Mouse (Mus musculus) kidney, embryonic 14.5 days (tissue): ENCODE data around the gene Arhgef12. TPM values are rescaled to one million over a fixed set of nuclear protein-coding genes. Genes with fewer than 3 reads are reported as not detected.

Experiments used
- ATAC-seq: fragments of 200-750 bp; cut with Nextera tagmentation; 2 replicates; pipeline ENCODE4 v1.8.0; 2017; ENCODE audit warnings: moderate number of reproducible peaks, mild to moderate bottlenecking, moderate TSS enrichment, moderate library complexity; ENCODE audit not compliant: low FRiP score, low TSS enrichment
- H3K27ac ChIP-seq: fragments of 300-500 bp; sonication (generic); 2 replicates; pipeline ENCODE4 v1.5.1; 2014; ENCODE audit warnings: low read depth, mild to moderate bottlenecking, low read length, moderate library complexity, mixed read lengths
- H3K27me3 ChIP-seq: fragments of 300-500 bp; sonication (generic); 2 replicates; pipeline ENCODE4 v1.6.1; 2014; ENCODE audit warnings: mild to moderate bottlenecking, low read length; ENCODE audit not compliant: control insufficient read depth, insufficient read depth
- H3K36me3 ChIP-seq: fragments of 300-500 bp; sonication (generic); 2 replicates; pipeline ENCODE4 v1.6.1; 2014; ENCODE audit warnings: low read length, mixed read lengths; ENCODE audit not compliant: control insufficient read depth, insufficient read depth
- H3K4me1 ChIP-seq: fragments of 300-500 bp; sonication (generic); 2 replicates; pipeline ENCODE4 v1.6.1; 2014; ENCODE audit warnings: low read length, mixed read lengths; ENCODE audit not compliant: control insufficient read depth, insufficient read depth
- H3K4me2 ChIP-seq: fragments of 300-500 bp; sonication (generic); replicated peaks from 2 replicates; pipeline ENCODE4 v1.6.1; 2014; ENCODE audit warnings: low read depth, mild to moderate bottlenecking, low read length
- H3K4me3 ChIP-seq: fragments of 300-500 bp; sonication (generic); 2 replicates; pipeline ENCODE4 v1.5.1; 2014; ENCODE audit warnings: mild to moderate bottlenecking, low read length
- H3K9ac ChIP-seq: fragments of 300-500 bp; sonication (generic); 2 replicates; pipeline ENCODE4 v1.6.1; 2014; ENCODE audit warnings: low read depth, mild to moderate bottlenecking, low read length, moderate library complexity
- H3K9me3 ChIP-seq: fragments of 300-500 bp; sonication (generic); 2 replicates; pipeline ENCODE4 v1.6.1; 2016; ENCODE audit warnings: low read length; ENCODE audit not compliant: control insufficient read depth
- WGBS: fragments of 180-500 bp; shearing (Covaris S2); extraction: QIAGEN DNeasy Blood & Tissue Kit; methylation state at CpG from one replicate; pipeline ENCODE4 v1.1.7; 2014; 5-methylcytosine and 5-hydroxymethylcytosine counted together
- polyA plus RNA-seq: library from polyadenylated mRNA; unstranded; fragments of >200 nt; fragmentation: Nextera tagmentation; extraction: Ambion mirVana; gene quantifications from 2 replicates; pipeline ENCODE4 v1.2.1, GENCODE M21; 2014

Gene Arhgef12
- polyA plus RNA-seq, 1 experiment from 2014 or later = 29.1 TPM

DNA sequence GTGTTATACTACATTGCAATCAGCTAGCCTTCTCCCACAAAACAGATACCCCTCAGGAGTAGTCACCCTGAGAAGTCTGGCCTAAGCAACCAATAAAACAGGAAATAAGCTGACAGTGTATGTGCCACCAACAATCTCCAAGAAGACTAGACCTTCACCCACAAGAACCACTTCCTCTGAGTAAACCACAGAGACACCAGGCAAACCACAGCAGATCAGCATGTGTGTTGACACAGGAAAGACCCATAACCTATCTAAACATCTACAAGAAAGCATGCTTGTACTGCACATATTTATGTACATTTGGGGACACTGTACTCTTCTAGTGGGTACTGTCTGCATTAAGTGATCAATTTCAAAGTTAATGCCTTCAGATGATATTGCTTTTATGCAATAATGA, 10.7 kb downstream of the Arhgef12 start:
- ATAC-seq = no peak
- H3K27ac ChIP-seq = no peak overlapping the region
- no peaks in the 10 kb centered on the region for H3K27me3 ChIP-seq
- H3K9me3 ChIP-seq = no peaks in the 10 kb centered on the region
- peaks cover 15% of the 10 kb centered on the region; the same call in 1 of the 2 replicates for H3K4me1 ChIP-seq
- no peak overlapping the region for H3K4me3 ChIP-seq
- H3K9ac ChIP-seq = no peak overlapping the region
- H3K4me2 ChIP-seq = no peak overlapping the region
- no peaks in the 10 kb centered on the region for H3K36me3 ChIP-seq

DNA sequence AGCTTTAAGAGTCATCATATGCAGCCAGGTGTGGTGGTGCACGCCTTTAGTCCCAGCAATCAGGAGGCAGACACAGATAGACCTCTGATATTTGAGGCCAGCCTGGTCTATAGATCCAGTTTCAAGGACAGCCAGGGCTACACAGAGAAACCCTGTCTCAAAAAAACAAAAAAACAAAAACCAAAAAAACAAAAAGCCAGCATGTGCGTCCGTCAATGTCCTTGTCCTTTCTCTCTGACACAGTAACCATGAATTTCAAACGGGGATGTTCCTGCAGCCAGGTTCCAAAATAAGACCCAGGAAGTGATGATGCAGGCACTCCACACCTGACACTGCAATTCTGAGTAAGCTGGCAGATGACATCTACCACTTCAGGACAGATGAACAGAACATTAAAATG, 12.2 kb downstream of the Arhgef12 start:
- no peak for ATAC-seq
- Histone ChIP-seq H3K9ac (no peak overlapping the region), H3K36me3 (no peaks in the 10 kb centered on the region), H3K4me3 (no peak overlapping the region), H3K27me3 (no peaks in the 10 kb centered on the region), H3K9me3 (no peaks in the 10 kb centered on the region), H3K27ac (no peak overlapping the region), H3K4me1 (peaks cover 15% of the 10 kb centered on the region; the same call in 1 of the 2 replicates), H3K4me2 (no peak overlapping the region)
- WGBS = 83% methylated on average over 4 of the region's 4 CpGs

DNA sequence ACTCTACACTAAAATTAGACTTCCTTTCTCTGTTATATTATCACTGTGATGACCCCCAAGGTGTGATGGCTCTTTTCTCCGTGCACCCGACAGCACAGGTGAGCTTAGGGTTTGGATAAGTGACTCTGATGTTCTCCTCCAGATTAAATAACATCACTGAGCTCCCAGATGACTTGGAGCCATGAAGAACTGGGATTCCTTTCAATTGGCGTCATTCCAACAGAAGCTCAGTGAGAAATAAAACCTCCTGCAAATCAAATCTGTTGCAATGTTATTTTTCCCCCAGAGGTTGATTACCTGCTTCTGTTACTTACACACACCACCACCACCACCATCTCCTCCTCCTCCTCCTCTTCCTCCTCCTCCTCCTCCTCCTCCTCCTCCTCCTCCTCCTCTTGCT, 13.2 kb downstream of the Arhgef12 start:
- 27% methylated on average over 3 of the region's 3 CpGs for WGBS
- Histone ChIP-seq H3K4me2 (no peak overlapping the region), H3K27ac (no peak overlapping the region), H3K4me3 (no peak overlapping the region), H3K9me3 (no peaks in the 10 kb centered on the region), H3K36me3 (no peaks in the 10 kb centered on the region), H3K9ac (no peak overlapping the region), H3K4me1 (peaks cover 15% of the 10 kb centered on the region; the same call in 1 of the 2 replicates), H3K27me3 (no peaks in the 10 kb centered on the region)
- no peak for ATAC-seq

DNA sequence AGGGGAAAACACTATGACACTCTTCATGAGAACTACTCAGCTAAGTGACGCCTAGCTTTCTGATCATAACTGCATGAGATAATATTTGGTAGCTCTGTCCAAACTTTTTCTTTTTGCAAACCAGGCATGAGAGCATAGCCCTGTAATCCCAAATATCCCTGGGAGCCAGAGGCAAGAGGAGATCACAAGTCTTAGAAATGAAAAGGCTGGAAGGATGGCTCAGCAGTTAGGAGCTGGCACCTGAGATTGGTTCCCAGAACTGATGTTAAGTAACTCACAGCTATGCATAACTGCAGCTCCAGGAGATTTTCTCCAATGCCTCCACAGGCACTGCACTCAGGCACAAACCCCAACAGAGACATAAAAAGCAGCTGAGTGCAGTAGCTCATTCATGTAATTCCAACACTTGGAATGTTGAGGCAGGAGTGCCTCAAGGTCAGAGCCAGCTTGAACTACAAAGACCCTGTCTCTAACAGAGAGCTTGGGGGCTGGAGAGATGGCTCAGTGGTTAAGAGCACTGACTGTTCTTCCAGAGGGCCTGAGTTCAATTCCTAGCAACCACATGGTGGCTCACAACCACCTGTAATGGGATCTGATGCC, 21.3 kb downstream of the Arhgef12 start:
- peaks cover 19% of the 10 kb centered on the region; the same call in 1 of the 2 replicates for H3K4me1 ChIP-seq
- H3K4me3 ChIP-seq = no peak overlapping the region
- no peak for ATAC-seq
- WGBS = 94% methylated on average over 1 of the region's 1 CpGs
- no peaks in the 10 kb centered on the region for H3K36me3 ChIP-seq
- H3K4me2 ChIP-seq = no peak overlapping the region
- no peak overlapping the region for H3K9ac ChIP-seq
- H3K27ac ChIP-seq = no peak overlapping the region
- no peaks in the 10 kb centered on the region for H3K27me3 ChIP-seq
- H3K9me3 ChIP-seq = no peaks in the 10 kb centered on the region

DNA sequence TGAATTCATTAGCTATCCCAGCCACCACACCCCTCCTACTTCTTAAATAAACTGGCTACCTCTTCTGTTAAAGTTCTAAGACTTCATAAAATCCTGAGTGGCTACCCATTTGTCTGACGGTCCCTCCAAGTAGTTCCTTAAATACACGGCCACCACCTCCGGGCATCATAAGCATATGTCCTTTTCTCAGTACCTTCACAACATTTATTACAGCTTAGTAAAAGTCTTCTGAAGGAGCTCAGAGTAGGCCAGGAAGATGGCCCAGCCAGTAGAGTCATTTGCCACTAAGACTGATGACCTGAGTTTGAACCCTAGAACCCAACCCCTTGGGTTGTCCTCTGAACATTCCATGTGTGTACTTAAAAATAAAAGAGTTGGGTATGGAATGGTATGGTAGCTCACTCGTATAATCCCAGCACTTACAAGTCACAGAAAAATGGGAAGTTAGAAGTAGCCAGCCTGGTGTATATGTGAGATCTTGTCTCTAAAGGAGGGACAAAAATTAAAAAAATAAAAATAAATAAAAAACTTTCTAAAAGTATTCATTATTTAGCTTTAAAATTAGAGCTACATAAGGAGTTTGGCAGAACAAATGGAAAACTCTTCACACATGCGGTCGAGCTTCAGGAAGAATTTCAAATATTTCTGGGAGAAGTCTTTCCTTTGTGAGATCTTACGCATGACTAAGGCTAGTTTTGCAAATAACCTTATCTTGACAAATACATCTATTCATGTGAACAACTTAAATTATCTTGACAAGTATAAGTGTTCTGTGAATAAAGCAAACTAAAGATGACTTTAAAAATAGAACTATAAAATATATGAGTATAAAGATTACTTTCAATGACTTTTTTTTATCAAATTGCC, 22.3 kb downstream of the Arhgef12 start:
- H3K4me2 ChIP-seq = no peak overlapping the region
- H3K27me3 ChIP-seq = no peaks in the 10 kb centered on the region

DNA sequence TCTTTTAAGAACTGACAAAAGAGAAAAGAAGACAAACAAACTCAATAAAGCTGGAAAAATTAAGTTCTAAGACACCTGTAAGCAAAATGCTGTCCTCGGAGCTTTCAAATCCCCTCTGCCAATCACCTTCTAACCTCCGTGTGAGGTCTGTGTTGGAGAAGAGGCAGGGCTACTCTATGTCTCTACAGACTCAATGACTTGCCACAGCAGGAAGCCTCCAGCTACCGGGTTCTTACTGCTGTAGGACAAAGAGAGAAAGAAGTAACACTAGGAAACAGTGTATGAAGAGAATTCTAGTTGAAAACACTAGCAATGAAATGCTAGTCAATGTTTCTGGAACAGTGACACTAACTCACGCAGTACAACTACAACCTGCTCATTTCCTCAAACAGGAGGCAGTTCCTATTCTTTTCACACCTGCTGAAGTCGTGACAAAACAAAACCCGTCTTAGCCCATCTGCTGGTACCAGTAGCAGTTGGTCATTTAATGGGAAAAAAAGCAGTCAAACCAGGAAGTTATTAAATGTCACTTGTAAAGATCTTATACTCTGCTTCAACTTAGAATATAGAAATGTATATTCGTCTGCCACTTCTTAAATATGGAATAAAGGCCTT, 23.5 kb downstream of the Arhgef12 start:
- Histone ChIP-seq H3K36me3 (no peaks in the 10 kb centered on the region), H3K27me3 (no peaks in the 10 kb centered on the region), H3K4me3 (no peak overlapping the region), H3K27ac (no peak overlapping the region), H3K4me2 (no peak overlapping the region), H3K9ac (no peak overlapping the region), H3K9me3 (no peaks in the 10 kb centered on the region), H3K4me1 (peaks cover 19% of the 10 kb centered on the region; the same call in 1 of the 2 replicates)
- ATAC-seq = no peak
- 51% methylated on average over 7 of the region's 7 CpGs for WGBS

More for the DNA sequence above, 22.3 kb downstream of the Arhgef12 start:
- no peak for ATAC-seq
- no peak overlapping the region for H3K27ac ChIP-seq
- peaks cover 19% of the 10 kb centered on the region; the same call in 1 of the 2 replicates for H3K4me1 ChIP-seq
- no peak overlapping the region for H3K4me3 ChIP-seq
- no peak overlapping the region for H3K9ac ChIP-seq
- WGBS = 73% methylated on average over 7 of the region's 7 CpGs
- no peaks in the 10 kb centered on the region for H3K9me3 ChIP-seq
- no peaks in the 10 kb centered on the region for H3K36me3 ChIP-seq

DNA sequence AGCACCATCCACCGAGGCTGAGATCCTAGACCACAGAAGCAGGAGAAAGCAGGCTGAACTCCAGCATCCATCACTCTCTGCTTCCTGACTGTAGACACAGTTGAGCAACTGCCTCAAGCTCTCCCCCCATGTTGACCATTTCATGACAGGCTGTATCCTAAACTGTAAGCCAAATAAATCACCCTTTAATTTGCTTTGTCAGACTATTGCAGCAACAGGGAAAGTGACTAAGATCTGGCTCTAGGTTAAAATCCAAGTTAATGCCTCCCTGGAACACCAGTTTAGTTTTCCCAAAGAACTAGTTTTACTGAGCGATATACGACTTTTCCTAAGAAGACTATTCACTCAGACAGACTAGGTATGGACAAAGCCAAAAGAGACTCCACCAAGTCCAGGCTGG, 28.3 kb downstream of the Arhgef12 start:
- Histone ChIP-seq H3K27ac (no peak overlapping the region), H3K4me2 (no peak overlapping the region), H3K4me3 (no peak overlapping the region), H3K9ac (no peak overlapping the region), H3K27me3 (no peaks in the 10 kb centered on the region), H3K4me1 (no peaks in the 10 kb centered on the region; the same call in 1 of the 2 replicates), H3K9me3 (no peaks in the 10 kb centered on the region), H3K36me3 (no peaks in the 10 kb centered on the region)
- no peak for ATAC-seq
- WGBS = 87% methylated on average over 3 of the region's 3 CpGs

DNA sequence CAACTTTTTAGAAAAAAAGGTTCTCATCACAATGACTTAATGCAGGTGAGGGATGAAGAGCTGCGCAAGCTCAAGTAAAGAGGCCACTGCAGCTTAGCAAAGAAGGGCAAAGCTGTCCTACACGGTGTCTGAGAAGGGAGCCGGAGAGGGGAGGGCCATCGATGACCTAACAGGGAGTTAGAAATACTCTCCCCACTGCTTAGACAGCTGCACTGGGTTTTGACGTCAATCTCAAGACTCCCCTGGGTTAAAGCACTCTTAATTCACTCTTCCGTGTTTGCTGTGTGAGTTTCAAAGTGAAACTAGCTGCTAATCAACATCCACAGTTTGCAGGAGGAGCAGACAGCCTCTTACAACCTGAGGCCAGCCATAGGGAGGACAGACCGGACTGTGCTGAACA, 30.9 kb downstream of the Arhgef12 start:
- no peaks in the 10 kb centered on the region for H3K9me3 ChIP-seq
- no peak overlapping the region for H3K9ac ChIP-seq
- H3K4me3 ChIP-seq = no peak overlapping the region
- no peak overlapping the region for H3K4me2 ChIP-seq
- 55% methylated on average over 7 of the region's 7 CpGs for WGBS
- H3K27ac ChIP-seq = no peak overlapping the region
- H3K36me3 ChIP-seq = no peaks in the 10 kb centered on the region
- no peaks in the 10 kb centered on the region for H3K27me3 ChIP-seq
- peaks cover 12% of the 10 kb centered on the region; the same call in 1 of the 2 replicates for H3K4me1 ChIP-seq
- no peak for ATAC-seq

DNA sequence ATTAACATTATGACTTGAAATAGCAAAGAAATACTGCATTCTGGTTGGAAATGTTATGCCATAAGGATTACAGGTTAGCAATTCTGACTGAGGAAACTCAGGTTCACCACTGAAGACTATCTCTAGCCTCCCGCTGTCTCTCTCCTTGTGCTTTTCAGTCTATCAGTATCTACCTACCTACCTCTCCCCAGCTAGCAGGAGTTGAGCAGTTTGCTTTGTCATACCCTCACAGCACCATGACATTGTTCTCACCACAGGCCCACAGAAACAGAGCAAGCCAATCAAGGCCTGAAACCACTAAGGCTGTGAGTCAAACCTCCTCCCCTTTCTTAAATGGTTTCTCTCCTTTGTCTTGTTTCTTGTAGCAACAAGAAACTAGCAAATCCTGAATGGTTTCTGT, 32.4 kb downstream of the Arhgef12 start:
- H3K27ac ChIP-seq = no peak overlapping the region
- H3K4me1 ChIP-seq = peaks cover 18% of the 10 kb centered on the region; the same call in 1 of the 2 replicates
- no peak overlapping the region for H3K4me2 ChIP-seq
- 100% methylated on average over 1 of the region's 1 CpGs for WGBS
- no peaks in the 10 kb centered on the region for H3K9me3 ChIP-seq
- H3K36me3 ChIP-seq = no peaks in the 10 kb centered on the region
- no peaks in the 10 kb centered on the region for H3K27me3 ChIP-seq
- H3K9ac ChIP-seq = no peak overlapping the region
- no peak overlapping the region for H3K4me3 ChIP-seq
- no peak for ATAC-seq
